Mouse (Mus musculus): ENCODE measurements around the gene Oas1d.
"Not testable (repeated sequence)": the region's sequence is repeated elsewhere in the genome, so short reads cannot be mapped to it uniquely, and the experiment has no call there.

Gene Oas1d

DNA sequence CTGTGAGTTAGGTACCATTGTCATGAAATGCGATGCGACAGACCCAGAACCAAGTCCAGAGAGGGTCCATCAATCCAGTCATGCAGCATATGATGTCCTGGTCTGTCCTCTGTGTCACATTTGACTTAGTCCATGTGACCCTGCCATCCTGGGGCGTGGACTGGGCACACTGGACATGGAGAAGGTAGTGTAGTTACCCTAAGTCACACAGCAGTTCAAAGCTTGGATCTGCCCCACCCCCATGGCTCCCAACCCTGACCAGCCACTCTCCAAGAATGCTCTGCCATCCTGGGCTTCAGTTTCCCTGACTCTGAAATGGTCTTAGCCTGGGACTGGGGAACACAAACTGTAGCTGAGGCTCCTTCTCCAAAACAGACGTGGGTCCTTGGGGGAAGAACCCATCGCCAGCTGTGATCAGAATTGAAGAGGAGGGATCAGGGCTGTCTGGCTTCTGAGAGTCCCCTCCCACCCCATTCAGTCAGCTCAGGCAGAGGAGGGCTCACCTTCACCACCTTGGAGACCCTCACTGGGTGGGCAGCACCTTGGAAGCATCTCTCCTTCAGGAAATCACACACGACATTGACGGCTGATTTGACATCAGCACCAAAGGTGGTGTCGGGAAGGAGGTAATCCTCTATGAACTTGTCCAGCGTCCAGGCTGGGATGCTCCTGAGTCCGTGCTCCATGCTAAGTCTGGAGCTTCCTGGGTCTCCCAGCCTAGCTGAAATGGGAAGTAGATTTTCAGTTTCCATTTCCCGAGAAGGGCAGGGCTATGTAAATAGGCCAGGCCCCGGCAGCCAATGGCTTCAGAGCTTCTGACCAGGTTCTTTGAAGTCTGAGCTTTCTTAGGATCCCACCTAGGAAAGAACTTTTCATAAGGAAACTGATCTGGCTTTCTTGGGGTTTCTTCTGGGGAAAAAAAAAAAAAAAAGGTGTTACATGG, 7.3 kb upstream of the Oas1d start, which contains the start of gene Oas1a:
TSS of gene Oas1a (minus strand) at position 731 of the 943 bp plus-strand sequence.
- not testable (repeated sequence) for DNase-seq

DNA sequence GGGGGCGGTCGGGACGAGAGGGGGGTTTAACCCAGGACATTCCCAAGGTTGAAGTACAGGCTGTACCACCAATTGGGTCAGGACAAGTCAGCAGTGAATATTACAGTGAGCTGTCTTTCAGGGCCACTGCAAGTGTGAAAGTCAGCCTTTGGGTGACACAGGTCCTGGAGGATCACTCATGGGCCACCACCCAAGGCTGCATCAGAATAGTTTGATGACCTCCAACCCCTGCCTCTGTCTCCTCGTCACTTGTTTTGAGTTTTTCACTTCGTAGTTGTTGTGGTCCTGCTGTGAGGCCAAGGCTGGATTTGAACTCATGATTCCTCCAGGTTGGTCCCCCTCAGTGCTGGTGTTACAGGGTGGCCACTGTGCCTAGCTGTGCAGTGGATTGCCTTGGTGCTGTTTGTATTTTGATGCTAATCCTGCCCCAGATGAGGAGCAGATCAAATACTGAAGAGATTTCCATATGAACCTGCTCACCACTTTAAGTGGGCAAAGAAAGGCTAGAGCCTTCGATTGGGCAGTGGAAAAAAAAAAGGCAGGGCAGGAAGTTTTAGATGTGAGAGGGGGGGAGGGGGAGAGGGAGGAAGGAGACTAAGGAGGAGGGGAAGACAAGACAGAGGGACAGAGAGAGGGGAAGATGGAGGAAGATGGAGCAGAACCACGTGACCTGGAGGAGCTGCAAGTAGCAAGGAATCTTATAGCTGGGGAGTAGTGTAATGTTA, 6.0 kb upstream of the Oas1d start:
- no peak for DNase-seq

DNA sequence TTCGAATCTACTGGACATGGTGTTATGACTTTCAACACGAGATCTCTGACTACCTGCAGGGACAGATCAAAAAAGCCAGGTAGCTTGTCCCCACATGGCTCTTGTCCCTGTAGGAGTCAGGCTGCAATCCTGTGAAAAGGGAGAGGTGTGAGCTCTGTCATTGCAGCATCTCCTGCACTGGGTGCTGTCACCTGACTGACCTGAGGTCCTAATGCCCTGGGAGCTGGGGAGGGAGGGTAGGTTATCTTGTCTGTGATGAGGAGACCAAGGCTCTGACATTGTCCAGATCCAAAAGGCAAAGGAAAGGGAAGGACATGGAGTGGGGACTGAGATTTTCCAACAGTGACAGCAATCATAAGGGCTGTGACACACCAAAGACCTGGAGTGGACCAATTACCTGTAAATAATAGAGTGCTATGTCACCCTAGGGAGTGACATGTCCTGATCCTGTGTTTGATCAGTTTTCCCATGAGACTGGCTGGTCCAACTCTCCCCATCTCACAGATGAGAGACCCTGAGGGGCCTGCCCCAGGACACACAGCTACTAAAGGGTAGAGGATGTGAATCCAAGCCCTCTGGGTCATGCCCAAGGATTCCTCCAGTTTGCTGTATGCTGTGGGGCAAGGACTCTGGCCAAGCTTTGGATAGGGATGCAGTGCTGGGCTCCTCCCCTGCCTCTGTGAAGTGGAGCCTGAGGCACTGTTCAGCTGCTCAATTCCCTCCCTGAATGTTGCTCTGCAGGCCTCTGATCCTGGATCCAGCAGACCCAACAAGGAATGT, 5.0 kb downstream of the Oas1d start:
- not testable (repeated sequence) for DNase-seq

DNA sequence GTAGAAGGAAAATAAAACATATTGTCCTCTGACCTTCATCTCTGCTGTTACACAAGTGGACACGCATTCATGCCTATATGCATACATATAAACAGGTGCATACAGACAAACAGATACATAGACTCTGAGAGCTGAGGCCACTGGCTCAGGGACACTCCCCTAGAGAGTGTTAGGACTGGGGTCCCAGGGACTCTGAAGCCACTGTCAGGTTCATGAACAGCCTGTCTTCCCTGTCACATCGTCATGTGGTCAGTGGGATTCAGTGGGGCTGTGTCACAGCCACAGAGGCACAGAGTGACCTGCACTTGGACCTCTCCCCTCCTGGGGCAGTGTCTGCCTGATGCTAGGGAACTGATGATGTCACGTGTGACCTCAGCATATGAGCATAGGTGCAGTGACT, 6.0 kb downstream of the Oas1d start:
- DNase-seq, result no peak

DNA sequence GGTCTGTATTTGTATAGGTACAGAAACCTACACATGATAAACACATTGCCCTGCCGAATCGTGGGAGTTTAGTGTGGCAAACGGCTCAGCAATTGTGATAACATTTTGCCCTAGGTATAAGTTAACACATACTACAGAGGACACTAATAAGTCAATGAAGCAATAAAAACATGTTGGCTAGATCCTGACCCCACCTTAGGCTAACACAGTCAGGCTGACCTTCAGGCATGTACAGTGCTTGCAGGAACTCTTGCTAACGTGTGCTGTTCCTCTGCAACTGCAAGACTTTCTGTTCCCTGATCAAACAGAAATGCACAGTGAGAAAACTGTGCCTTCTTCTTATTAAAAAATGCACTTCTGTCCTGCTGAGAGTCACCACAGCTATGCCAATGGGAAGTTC, 9.6 kb downstream of the Oas1d start:
- no peak for DNase-seq

DNA sequence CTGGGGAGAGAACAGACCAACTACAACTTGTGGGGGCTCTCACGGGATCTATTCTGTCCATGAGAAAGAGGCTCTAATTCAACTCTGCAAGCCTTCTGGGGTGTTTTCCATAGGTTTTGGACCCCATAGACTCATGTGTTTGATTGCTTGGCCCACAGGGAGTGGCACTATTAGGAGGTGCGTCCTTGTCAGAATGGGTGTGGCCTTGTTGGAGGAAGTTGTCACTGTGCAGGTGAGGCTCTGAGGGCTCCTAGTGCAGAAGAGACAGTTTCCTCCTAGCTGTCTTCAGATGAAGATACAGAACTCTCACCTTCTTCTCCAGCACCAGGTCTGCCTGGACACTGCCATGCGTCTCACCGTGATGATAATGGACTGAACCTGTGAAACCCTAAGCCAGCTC, 10.2 kb downstream of the Oas1d start:
- not testable (repeated sequence) for DNase-seq

DNA sequence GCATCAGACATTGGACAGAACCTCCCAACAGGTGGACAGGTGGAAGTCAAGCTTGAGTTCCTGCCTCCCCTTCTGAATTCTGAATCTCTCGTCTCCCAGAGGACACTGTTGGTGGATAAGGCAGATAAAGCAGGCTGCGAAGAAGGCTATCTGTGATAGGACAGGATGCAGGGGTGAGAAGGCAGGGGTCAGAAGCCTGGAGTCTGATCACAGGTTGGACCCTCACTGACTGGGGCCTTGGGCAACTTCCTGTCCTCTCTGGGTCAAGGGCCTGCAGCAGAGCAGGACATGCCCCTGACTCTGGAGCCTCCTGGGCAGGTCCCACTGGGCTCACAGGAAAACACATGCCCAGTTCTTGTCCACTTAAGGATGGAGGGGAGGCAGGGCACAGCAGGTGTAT, 12.0 kb downstream of the Oas1d start:
- DNase-seq, result not testable (repeated sequence)

DNA sequence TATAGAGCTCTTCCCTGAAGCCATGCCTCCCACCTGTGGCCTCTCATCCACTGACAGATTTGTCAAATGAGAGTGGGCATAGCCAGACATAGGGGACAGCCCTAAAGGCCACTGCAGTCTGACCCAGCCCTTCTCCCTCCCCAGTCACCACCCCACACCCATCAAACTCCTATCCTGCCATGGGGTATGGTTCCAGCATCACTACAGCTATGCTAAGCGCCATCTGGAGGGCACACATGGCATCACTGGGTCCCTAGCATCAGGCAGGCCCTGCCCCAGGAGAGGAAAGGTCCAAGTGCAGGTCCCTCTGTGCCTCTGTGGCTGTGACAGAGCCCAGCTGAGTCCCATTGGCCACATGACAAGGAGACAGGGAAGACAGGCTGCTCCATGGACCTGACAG, 12.7 kb downstream of the Oas1d start:
- DNase-seq, result no peak

DNA sequence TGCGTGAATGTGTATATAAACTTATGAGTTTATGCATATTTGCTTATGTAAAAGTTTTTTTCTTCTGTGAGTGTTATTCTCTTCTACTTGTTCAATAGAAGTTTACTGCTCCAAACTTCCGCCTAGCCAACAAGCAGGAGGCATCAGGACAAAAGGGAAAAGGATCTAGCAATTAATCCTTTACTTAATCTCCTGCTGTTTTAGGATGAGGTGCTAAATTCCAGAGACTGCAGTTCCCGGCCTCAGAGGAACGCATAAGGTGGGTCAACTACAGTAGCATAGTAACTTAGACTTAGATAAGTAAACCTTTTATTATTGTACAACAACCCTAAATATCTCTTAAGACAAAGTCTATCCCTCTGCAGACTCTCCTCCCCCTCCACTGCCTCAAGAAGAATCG, 19.6 kb downstream of the Oas1d start:
- no peak for DNase-seq

DNA sequence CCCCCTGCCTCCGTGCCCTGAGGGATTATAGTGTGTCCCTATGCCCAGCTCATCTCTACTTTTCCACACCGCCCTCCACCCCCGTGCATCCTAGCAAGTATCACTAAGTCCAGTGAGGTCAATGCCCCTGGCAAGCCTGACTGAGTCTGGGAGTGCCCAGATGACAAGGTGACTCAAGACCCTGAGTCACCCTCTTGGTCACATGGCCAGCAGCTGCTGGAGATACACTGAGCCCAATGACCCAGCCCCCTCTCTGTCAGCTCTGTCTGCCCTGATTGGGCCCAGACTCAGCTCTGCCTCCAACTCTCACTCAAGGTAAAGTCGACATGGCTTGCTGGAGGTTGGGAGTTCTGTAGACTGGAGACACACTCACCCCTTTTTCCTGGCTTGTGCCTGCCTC, 23.5 kb downstream of the Oas1d start:
- DNase-seq, result no peak

DNA sequence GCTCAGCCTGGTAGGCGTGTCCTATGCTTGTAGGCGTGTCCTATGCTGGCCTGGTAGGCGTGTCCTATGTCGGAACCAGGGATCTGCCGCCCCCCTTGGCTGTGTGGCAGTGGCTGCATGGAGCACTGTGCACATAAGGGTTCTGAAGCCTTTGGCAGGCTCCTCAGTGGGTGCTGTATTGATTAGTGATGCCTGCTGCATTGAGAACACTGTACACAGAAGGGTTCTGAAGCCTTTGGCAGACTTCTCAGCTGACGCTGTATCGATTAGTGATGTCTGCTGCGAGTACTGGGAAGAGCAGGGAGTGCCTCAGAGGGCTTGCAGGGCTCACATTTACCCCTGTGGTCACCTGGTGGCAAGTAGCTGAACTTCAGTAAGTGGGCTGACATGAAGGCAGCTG, 24.2 kb downstream of the Oas1d start:
- no peak for DNase-seq

DNA sequence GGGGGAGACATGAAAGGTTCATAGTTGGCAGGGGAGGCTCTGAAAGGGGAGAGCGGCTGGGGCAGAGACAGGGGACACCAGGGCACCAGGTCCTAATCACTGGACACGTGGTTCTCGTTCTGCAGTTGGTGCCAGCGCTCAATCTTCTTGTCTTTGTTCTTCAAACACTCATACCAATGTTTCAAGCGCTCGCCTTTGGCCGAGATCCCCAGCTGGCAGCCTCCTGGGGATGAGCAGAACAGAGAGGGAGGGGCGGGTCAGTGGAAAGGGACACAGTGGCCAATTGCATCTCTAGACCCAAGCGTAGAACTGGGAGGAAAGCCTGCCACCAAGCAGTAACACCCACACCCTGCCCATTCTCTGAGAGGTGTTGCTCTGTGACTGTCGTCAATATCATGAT, 27.7 kb downstream of the Oas1d start:
- DNase-seq, result no peak

DNA sequence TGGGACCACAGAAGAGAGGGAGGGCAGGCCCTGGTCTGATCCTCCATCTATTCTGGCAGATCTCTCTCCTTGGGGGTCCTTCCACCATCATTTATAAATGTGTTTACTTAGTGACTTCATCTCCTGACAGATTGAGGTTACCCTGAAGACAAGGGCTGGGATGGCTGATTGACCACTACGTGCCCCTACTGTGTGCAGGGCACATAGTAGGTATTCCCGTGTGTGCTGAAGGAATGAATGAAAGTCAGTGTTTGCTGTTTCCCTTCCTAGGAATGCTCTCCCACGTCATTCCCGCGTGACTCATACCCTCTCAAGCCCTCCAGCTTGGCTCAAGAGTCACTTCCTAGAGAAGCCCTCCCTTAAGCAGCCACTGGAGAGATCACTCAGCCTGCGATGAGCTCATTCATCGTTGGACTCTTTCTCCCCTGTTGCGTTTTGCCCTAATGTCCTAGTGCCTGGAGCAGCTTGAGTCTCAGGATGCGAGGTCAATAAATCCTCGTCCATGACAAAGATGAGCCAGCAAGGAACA, 38.0 kb downstream of the Oas1d start:
- no peak for DNase-seq

DNA sequence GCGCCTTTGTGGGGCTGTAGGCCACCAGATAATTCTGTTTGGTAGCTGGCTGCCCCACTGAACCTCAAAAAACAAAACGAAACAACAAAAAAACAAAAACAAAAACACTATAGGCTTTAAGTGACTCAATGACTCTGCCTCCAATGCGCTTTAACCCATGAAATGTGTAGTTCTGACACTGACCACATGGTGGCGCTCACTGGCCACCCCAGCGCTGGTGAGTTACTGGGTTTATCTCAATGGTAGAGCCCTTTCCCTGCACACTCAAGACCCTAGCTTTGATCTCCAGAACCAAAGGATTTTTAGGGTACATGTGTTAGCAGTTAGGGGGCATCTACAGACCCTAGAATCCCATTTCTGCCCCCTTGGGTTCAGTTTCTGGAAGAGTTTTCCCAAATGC, 39.6 kb downstream of the Oas1d start:
- DNase-seq, result no peak

DNA sequence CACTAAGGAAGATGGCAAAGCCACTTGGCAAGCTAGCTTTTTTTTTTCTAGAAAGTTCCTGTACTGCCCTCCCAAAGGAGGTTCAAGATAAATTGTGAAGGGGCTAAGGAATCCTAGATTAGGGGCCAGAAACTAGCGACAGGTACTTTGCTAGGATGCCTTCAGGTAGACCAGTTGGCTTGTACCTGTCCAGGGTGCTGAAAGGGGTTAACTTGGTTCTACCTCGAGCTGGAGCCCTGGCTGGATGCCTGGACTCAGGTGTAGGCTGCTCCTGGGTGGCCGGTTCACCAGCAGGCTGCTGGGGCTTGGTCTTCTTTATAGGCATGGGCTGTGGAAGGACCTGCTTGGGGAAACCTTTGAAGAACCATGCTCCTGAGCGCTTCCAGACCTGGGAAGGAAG, 46.7 kb downstream of the Oas1d start:
- DNase-seq, result peak; percentile 6

DNA sequence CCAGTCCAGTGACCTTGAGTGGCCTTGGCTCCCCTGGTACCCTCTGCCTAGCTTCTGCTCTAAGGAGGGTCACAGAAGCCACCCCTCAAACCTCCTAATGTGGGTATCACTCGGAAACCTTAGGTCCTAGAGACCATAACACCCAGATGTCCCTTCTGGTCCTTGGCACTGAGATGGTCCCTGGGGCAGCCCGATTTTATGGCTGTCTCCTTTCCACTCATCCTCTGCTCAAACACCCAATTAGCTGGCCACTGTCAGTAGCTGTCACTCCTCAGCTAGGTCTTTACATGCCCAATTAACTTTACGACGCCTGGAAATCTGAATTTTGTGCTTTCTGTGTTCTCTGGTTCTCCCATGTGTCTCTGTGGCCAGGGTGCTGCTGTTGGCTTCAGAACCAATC, 51.8 kb downstream of the Oas1d start:
- no peak for DNase-seq

DNA sequence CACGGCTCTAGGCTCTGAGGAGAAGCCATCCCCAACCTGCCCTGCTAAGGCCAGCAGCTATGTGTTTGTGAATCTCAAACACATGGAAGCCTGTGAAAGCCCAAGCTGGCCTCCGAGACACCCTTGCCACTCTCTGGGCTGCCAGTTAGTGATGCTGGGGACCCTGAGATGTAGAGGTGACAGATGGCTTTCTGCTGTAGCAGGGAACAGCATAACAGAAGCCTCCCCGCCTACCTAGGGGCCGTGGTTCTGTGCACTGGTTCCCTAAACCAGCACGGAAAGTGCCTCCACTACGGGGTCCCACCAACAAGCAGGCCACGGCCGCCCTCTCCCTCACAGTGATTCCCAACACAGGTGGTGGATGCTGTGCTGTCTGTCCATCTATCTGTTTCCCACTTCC, 52.6 kb downstream of the Oas1d start:
- no peak for DNase-seq

DNA sequence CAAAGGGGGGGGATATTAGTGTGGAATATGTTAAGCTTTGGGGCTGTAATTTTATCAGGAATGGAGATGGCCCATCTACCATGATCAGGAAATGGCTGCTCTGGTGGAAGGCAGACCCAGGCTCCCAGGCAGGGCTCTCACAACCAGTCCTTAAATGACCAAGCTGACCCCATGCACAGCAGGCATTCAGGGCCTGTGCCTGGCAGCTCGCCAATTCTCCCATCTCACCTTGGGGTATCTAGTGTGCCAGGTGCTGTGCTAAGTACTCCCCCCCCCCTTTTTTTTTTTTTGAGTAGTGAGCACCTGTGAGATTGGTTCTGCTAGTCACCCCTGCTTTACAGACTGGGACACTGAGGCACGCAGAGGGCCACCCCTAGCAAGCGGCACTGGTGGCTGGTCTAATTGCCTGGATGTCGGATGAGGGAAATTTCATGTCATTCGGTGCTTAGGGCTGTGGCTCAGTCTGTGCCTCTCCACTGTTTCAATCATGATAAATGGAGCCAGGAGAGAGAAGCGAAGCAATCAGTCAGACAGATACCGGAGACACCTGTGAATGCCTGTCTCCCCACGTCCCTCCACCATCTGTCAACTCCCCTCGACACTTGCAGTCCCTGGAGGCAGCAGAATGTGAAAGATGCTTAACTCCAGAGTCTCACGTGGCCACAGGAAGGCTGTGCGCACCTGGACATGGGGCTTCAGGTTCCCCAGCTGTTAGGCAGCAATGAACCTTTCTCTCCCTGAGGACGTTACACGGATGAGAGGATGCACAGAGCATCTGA, 53.2 kb downstream of the Oas1d start:
- DNase-seq, result no peak

DNA sequence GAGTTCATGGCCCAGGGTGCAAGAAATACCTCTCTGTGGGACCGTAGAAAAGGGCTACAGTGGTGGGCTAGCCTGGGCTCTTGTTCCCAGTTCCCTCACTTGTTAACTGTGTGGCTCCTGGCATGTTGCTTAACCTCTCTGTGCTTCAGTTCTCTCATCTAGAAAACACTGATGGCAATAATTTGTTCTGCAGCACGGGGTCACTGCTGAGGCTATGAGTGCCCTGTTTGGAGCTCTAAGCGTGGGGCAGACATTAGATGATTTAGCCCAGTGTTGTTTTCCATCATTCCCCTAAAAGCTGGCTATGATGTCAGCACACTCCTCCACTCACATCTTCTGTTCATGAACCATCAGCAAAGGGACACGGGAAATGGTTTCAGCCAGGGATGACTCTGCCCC, 53.8 kb downstream of the Oas1d start:
- DNase-seq, result no peak

DNA sequence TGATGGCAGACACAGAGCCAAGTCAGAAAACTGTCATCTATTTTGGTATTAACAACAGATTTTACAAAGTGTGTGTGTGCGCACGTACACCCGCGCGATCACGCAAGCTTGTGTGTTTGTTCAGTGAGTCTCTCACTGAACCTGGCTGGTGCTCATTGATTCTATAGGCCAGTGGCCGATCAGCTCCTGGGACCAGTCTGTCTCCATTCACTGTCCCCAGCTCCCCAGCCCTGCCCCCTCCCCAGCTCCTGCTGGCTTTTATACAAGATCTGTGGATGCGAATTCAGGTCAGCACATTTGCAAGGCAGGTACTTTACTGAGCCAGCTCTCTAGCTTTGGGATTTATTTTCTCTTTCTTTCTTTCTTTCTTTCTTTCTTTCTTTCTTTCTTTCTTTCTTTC, 54.5 kb downstream of the Oas1d start:
- no peak for DNase-seq

DNA sequence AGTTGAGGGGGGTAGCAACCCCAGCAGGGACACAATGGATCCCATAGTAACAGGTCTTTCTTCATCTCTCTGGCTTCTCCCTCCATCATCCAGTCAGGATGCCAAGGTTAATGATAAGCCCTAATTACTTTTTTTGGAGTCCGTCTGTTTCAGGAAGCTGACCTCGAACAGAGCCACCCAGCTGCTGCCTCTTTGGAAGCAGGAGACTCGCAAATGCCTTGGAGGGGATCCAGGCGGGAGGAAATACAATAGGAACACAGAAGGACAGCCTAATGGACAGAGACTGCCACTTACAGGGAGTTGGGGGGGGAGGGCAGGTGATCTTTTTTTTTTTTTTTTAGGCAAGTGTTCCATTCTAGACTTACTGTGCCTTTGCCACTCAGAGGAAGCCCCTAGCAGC, 55.4 kb downstream of the Oas1d start:
- DNase-seq, result peak; percentile 20

Data from kidney, postnatal 14 days (tissue).